Mouse (Mus musculus): ENCODE data around the gene Sat1.

DNA sequence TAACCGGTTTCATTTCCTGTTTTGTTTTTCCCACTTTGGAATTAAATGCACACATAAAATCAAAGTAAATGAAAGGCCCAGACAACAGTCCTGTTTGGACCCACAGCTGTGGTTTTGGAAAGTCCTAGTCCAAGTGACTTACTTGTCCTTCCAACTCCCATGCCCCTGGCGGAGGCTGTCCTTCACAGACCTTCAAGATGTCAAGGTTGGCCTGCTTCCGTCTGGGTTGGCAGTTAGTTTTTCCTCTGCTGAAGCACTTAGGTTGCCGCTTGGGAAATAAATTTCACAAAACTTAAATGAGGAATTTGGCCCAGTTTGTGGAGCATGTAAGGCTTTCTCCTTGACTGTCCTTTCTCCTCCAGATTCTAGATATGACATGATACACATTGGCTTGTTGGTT lies 24.3 kb downstream of the Sat1 start:
- TF ChIP-seq CTCF (IDR thresholded peaks at IDR 0.05; ENCODE audit: low read depth, low read length), result no peak
- no peak for TF ChIP-seq POLR2A (IDR thresholded peaks at IDR 0.05; ENCODE audit: borderline replicate concordance, low read depth, low read length)
